Mouse (Mus musculus) hindlimb bud, embryonic 11.5 days (tissue): ENCODE measurements around the gene 6030445D17Rik.

ENCODE experiments used
- DNase-seq: peaks from one replicate; pipeline ENCODE4 v3.0.0-alpha.2; 2012; ENCODE audit warnings: low read depth, low spot score; ENCODE audit errors: extremely low spot score

The 6030445D17Rik gene

GRCm38 (mm10) chr4:136458276-136458675 is 3.8 kb upstream of the 6030445D17Rik start:
- DNase-seq, result no peak

GRCm38 (mm10) chr4:136459210-136459609 is 2.8 kb upstream of the 6030445D17Rik start:
- DNase-seq, result no peak

DNA sequence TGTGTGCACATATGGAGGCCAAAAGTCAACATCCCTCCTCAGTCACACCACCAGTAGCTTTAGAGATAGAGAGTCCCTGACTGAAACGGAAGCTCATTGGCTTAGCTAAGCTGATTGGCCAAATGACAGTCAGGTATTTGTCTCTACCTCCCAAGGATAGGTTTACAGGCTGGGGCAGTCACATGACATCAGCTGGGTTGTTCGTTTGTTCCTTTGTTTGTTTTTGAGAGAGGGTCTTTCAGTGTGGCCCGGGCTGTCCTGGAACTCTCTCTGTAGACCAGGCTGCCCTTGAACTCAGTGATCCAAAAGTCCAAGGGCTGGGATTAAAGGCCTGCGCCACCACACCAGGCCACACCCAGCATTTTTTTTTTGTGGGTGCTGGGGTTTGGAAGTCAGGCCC is 844 bp upstream of the 6030445D17Rik start:
- DNase-seq, result no peak

DNA sequence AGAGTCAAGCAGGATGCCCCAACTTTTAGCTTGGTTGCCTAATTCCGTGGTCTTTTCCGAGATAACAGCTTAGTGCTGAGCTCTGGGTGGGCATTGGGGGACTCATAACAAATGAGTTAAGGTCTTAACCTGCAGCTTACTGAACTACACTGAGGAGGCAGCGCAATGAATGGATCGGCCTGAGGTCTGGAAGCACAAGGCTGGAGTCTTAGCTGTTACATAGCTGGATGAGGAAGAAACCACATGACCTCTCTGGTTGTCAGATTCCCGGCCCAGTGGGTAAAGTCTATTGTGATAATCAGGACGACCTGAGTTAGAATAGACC is 327 bp upstream of the 6030445D17Rik start:
- DNase-seq, result no peak

GRCm38 (mm10) chr4:136462839-136463178 is 759 bp downstream of the 6030445D17Rik start:
- DNase-seq, result no peak

DNA sequence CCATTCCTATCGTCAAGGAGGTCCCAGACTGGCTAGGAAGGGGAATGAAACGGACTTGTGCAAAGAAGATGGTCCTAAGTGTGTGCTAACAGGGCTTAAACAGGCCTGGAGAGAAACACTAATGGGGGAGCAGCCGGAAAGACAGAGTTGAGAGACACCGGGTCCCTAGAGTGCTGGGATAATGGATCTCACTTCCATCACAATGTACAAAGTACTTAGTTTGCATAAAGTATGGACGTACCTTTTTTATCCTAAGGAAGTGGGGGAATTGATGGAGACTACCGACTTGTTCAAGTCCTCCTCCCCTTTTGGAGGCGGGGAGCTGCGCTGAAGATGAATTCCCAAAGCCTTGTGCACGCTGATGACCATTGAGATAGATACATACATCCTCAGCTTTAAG is 1.4 kb downstream of the 6030445D17Rik start:
- no peak for DNase-seq

DNA sequence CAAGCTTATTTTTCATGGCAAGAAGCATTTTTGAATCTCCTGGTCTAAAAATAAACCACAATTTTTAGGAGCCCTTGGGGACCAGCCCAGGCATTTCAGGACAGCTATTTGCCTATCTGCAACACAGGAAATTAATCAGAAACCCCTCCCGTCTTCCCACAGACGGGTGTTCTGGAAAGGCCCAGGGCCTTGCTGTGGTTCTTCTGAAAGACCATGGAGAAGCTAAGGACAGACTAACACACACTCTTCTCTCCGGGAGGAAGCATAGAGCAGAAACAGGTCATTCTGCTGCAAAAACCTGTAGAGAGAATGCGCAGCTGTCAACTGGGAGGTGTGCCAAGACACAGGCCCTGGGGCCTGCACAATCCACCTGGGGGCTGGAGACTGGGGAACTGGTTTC is 4.2 kb downstream of the 6030445D17Rik start:
- no peak for DNase-seq

DNA sequence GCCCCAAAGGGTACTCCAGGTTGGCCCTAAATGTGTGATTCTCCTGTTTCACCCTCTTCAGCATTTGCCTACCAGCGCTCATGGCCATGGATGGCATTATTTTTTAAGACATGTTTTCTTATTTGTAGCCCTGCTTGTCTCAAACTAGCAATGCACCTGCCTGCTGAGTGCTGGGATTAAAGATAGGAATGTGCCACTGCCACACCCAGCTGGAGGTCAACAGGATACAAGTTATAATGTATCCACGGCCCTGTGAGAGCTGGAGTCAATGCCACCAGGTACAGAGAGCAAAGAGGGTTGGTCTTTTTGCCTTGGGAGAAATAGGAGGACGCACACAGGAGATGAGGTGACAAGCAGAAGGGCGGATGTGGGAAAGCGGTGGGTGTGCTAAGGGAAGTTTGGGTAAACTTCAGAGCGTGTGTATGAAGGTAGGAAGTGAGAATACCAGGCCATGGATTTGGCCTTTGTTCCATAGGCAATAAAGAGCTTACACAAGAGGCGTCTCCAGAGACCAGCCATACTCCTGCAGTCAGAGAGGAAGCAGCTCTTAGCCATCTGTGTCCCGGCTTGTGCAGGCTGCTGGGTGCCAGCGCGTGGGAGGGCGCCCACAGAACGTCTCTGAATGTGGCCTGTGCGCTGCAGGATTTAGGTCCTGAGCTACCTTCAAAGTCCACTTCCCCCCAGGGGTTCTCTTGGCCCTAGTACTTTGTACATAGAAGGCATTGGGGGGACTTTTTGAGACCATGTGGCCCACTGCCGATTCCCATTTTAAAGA is 6.7 kb downstream of the 6030445D17Rik start:
- DNase-seq, result no peak

- DNase-seq, result peak; percentile 57
Observed at GRCm38 (mm10) chr4:136469371-136469903, 7.4 kb downstream of the 6030445D17Rik start, which contains the start of gene Luzp1. Luzp1 (plus strand) TSS chr4:136469761.

- no peak for DNase-seq
Observed at GRCm38 (mm10) chr4:136469941-136470346, 7.9 kb downstream of the 6030445D17Rik start.

- DNase-seq, result no peak
Observed at GRCm38 (mm10) chr4:136470347-136471071, 8.5 kb downstream of the 6030445D17Rik start.

DNA sequence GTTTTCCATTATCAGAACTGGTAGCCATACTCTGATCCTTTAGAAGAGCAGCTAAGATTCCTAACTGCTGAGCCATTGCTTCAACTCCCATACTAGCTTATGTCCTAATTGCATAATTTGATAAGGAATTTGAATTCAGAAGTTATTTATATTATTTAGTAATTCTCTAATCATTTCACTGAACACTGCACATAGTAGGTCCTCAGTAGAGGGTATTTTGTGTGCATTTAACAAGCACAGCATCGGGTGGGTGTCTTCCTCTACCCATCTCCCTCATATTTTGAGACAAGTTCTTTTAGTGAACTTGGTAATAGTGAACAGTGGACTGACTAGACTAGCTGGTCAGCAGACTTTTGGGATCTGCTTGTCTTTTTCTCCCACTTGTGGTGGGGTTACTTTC is 14.6 kb downstream of the 6030445D17Rik start:
- no peak for DNase-seq

DNA sequence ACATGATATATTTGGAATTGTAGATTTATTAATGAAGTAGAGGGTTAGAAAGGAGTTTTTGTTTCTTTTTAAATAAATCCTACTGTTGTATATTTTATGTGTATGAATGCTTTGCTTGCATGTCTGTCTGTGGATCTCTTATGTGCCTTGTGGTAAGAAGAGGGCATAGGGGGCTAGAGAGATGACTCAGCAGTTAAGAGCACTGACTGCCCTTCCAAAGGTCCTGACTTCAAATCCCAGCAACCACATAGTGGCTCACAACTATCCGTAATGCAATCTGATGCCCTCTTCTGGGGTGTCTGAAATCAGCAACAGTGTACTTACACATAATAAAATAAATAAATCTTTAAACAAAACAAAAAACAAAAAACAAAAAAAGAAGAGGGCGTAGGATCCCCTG is 24.5 kb downstream of the 6030445D17Rik start:
- no peak for DNase-seq

DNA sequence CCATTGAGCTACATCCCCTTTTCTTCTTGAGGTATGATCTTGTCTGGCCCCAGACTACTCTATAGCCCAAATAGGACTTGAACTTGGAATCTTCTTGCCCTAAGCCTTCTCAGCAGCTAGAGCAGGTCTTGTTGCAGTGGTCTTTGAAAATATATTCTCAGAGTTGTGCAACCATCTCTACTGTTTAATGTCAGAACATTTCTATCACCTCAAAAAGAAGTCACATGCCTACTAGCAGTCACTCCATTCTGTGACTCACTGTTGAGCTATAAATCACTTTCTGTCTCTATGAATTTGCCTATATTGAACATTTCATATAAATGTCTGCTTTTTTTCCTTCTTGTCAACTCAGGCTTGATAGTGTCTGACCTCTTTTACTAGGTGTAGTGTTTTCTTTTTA is 33.9 kb downstream of the 6030445D17Rik start:
- DNase-seq, result no peak

GRCm38 (mm10) chr4:136505426-136506215 is 43.6 kb downstream of the 6030445D17Rik start:
- no peak for DNase-seq

GRCm38 (mm10) chr4:136509857-136510256 is 47.8 kb downstream of the 6030445D17Rik start:
- DNase-seq, result no peak

DNA sequence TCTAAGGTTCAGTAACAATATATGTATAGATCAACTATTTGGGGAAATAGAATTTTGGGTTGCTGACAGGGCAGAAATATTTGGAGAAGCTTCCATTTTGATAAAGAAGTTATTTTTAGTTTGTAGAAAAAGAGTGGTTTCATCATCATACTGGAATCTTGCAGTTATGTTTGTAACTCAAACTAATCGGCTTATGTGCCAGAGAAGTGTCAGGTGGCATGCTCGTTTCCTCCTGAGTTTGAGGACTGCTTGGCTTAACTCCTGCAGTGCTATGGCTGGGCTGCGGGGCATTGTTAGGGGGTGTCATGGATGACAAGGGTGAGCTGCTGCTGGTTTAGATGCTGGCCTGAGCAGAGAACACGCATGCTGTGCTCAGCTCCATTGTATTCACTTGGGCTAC is 49.7 kb downstream of the 6030445D17Rik start:
- DNase-seq, result no peak

DNA sequence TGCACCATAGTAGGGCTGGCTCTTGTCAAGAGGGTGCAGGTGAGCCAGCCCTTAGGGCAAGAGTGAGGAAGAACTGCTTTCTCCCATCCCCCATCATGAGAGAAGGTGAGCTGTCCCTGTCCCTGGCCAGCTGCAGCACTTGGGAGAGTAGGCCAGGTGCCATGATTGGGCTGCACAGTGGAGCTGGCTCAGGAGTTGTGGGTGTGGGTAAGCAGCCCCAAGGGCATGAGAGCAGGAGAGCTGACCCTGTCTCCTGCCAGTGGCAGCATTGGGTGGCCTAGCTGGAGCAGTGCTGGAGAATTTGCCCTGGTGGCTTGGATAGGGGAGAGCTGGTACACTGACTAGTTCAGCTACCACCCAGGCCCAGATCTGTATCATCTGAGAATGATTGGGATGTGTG is 50.9 kb downstream of the 6030445D17Rik start:
- no peak for DNase-seq
